Mouse (Mus musculus): ENCODE results near the gene Gm20388. TPM values are rescaled to one million over a fixed set of nuclear protein-coding genes. Genes with fewer than 3 reads are reported as not detected.

The Gm20388 gene
- total RNA-seq, 2 experiments from 2014 or later = 2.2 to 7.6 TPM

DNA sequence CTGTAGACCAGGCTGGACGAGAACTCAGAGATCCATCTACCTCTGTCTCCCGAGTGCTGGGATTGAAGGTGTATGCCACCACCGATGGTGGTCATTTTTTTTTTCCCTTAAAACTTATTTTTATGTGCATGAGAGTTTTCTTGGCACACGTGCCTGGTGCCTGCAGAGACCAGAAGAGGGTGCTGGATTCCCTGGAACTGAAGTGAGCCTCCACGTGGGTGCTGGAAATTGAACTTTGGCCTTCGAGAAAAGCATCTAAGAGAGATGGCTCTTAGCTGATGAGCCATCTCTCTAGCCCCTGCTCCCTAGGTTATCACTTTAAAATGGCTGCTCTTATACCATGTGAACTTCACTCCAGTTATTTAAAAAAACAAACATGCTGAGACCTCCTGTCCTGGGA, 163.9 kb downstream of the Gm20388 start:
- TF ChIP-seq CTCF (conservative IDR thresholded peaks at IDR 0.05) = peak; percentile 24; the same call in 1 of the 2 replicates
- Histone ChIP-seq H3K4me3 (no peak overlapping the region), H3K27ac (no peak overlapping the region)
- no peak for DNase-seq (ENCODE audit: low spot score in 2 of 2)

DNA sequence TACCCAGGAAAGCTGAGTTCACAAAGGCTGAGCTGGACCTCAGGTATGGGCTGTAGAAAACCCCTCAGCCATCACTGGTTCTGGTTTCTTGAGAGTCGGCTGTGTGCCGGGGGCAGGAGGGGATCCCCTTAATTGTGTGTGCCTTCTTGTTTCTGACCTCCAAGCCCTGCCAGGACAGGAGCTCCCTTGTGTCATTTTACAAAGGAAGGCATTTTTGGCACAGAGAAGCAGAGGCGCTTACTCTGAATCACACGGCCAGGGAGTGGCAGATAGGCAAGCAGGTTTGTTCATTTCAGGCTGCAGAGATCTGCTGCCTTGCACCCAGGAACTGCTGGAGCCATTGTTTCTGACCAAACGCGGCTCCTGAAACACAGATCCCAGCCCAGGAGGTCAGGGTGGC, 164.7 kb downstream of the Gm20388 start:
- DNase-seq (ENCODE audit: low spot score in 2 of 2) = no peak
- no peak for TF ChIP-seq CTCF (conservative IDR thresholded peaks at IDR 0.05)
- H3K4me3 ChIP-seq = no peak overlapping the region
- no peak overlapping the region for H3K27ac ChIP-seq

DNA sequence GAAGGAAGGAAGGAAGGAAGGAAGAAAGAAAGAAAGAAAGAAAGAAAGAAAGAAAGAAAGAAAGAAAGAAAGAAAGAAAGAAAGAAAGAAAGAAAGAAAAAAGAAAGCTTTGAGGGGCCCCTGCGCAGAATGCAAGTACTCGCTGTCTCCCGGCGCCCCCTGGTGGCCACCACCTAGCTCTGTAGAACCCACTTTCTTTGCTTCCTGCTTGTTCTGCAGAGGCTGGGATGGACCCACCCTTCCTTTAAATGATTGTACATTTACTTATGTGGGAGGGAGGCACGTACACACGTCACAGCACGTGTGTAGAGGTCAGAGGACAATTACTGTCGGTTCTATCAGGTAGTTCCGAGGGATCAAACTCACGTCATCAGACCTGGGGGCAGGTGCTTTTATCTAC, 167.4 kb downstream of the Gm20388 start:
- DNase-seq (ENCODE audit: low spot score in 2 of 2) = peak; percentile 62 to 72
- TF ChIP-seq CTCF (conservative IDR thresholded peaks at IDR 0.05) = peak; percentile 83
- Histone ChIP-seq H3K4me3 (no peak overlapping the region), H3K27ac (no peak overlapping the region)

DNA sequence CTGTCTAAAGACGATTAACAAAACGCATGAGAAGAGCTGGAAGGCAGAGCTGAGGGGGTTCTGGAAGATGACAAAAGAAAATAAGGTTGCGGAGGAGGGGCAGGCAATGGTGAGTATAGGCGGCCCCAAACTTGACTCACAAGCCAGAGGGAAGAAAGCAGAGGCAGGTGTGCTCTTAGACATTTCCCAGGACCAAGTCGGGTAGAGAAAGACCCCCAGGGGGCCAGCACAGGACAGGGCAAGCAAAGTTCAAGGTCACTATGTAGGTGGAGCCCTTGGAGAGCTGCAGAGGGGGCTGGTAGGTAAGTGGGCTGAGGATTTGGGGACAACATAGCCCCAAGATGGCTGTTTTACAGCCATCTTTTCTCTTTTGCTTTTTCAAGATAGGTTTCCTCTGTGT, 168.7 kb downstream of the Gm20388 start:
- no peak for TF ChIP-seq CTCF (conservative IDR thresholded peaks at IDR 0.05)
- Histone ChIP-seq H3K4me3 (no peak overlapping the region), H3K27ac (no peak overlapping the region)
- DNase-seq (ENCODE audit: low spot score in 2 of 2) = no peak

DNA sequence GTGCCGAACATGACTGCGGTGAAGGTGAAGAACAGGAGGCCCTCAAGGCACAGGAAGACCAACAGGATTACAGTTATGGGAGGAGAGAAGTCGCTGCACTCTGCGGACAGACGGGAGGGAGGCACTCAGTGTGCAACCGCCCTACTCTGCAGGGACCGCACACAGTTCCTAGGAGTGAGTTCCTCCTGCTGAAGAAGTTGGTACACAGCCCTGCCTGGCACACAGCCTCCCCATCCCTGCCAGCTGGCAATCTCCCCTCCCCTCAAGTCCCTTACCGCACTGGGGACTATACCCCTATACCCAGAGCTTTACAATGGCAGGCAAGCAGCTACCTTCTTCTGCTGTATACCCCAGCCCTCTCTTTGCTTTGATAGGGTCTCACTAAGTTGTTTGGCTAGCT, 172.6 kb downstream of the Gm20388 start:
- no peak for TF ChIP-seq CTCF (conservative IDR thresholded peaks at IDR 0.05)
- DNase-seq (ENCODE audit: low spot score in 2 of 2) = peak in 1 of 2 experiments; percentile 23
- Histone ChIP-seq H3K27ac (no peak overlapping the region), H3K4me3 (no peak overlapping the region)

DNA sequence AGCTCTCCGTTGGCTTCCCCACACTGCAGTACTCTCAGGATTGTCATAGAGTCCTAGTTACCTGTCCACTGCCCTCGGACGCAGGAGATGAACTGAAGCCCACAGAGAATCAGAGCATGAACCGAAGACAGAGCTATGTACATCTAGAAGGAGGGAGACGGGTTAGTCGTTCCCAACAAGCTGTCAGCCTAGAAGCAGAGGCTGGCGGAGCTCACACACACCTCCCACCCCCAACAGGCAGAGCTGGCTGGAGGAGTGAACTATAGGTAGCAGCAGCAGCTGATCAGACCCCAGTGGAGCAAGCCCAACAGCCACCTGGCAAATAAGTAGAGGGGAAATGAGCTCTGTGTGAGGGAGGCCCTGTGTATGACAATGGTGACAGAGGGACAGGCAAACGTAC, 174.1 kb downstream of the Gm20388 start:
- Histone ChIP-seq H3K27ac (no peak overlapping the region), H3K4me3 (no peak overlapping the region)
- no peak for DNase-seq (ENCODE audit: low spot score in 2 of 2)
- peak; percentile 13; the same call in 1 of the 2 replicates for TF ChIP-seq CTCF (conservative IDR thresholded peaks at IDR 0.05)

DNA sequence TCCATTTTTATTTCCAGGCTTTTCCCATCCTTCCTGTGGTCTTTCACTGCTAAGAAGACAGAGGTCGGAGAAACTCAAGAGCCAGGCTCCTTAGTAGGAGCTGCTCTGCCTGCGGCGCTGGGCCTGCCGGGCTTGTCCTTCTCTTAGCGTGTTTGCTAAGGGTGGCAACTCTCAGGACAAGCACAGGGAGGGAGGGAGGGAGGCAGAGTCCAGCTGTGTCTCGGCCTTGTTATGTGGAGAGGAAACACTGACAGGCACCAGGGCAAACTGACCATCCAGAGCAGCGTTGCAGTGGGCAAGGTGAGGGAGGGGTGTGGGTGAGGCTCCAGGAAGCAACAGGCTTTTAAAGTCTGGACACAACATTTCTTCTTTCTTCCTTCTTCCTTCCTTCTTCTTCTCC, 178.9 kb downstream of the Gm20388 start:
- H3K4me3 ChIP-seq = no peak overlapping the region
- no peak for TF ChIP-seq CTCF (conservative IDR thresholded peaks at IDR 0.05)
- H3K27ac ChIP-seq = no peak overlapping the region
- DNase-seq (ENCODE audit: low spot score in 2 of 2) = no peak

DNA sequence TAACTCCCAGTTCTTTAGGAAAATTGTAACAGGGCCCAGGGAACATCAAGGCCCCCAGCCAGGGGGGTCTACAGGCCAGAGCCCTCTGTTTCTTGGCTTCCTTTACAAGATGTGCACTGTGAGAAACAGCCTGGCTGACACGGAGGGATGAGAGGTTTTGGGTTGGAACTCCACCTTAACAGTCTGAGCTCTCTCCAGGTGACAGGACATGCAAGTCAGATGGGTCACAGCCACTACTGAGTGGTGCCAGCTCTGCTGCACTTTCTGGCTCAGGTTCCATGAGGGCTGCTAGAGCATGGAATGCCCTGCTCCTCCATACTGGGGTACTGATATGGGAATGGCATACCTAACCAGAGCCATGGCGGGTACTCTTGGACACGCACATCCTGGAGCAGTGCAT, 180.4 kb downstream of the Gm20388 start:
- Histone ChIP-seq H3K4me3 (no peak overlapping the region), H3K27ac (no peak overlapping the region)
- TF ChIP-seq CTCF (conservative IDR thresholded peaks at IDR 0.05) = no peak
- no peak for DNase-seq (ENCODE audit: low spot score in 2 of 2)

DNA sequence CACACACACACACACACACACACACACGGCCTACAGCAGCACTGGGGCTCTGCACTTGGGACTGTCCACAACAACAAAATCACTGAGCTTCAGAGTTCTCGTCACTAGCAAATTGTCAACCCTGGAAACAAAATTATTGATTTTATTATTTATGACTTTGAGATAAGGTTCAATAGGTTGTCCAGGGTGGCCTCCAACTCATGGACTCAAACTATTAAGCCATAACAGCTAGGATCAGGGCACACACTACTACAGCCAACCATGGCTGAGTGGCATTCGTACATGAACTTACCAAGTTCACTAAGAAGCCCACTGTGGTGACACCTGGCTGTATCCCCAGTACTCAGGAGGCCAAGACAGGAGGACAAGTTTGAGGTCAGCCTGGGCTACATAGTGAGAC, 182.5 kb downstream of the Gm20388 start:
- H3K4me3 ChIP-seq = no peak overlapping the region
- no peak for TF ChIP-seq CTCF (conservative IDR thresholded peaks at IDR 0.05)
- DNase-seq (ENCODE audit: low spot score in 2 of 2) = no peak
- H3K27ac ChIP-seq = no peak overlapping the region

DNA sequence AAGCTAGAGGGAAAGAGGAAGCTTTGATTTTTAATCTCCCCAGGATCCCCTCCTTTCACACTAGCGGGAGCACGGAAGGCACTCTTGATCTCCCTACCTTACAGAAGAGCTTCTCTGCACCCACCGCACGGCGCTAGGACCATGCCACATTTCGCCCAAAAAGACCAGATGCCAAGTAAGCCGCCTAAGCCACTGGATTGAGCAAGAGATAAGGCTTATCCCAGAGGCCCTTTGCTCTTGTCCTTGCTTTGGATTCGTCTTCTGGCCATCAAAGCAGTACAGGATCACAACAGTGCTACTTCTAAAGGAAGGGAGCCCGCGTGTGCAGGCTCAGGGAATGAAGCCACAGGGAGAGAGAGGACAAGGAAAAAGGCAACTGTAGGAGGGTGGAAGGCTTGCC, 184.2 kb downstream of the Gm20388 start:
- TF ChIP-seq CTCF (conservative IDR thresholded peaks at IDR 0.05) = no peak
- Histone ChIP-seq H3K27ac (no peak overlapping the region), H3K4me3 (no peak overlapping the region)
- DNase-seq (ENCODE audit: low spot score in 2 of 2) = no peak

DNA sequence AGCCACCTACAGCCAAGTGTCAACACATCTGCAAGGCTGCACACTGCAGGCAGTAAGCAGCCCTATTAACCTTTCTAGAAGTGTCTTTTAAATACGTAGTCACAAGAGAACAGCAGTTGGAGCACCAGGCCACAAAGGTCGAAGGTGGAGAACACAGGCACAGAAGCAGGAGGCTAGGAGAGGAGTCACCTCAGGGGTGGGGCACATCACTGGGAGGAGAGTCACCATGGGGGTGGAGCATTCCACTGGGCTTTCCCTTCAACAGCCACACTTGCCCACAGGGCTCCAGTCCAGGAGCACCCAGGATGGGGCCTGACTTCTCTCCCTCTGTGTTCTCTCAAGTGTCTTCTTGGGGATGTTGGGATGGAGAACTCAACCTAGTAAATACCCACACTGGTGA, 185.8 kb downstream of the Gm20388 start:
- TF ChIP-seq CTCF (conservative IDR thresholded peaks at IDR 0.05) = no peak
- no peak for DNase-seq (ENCODE audit: low spot score in 2 of 2)
- H3K4me3 ChIP-seq = no peak overlapping the region
- no peak overlapping the region for H3K27ac ChIP-seq

DNA sequence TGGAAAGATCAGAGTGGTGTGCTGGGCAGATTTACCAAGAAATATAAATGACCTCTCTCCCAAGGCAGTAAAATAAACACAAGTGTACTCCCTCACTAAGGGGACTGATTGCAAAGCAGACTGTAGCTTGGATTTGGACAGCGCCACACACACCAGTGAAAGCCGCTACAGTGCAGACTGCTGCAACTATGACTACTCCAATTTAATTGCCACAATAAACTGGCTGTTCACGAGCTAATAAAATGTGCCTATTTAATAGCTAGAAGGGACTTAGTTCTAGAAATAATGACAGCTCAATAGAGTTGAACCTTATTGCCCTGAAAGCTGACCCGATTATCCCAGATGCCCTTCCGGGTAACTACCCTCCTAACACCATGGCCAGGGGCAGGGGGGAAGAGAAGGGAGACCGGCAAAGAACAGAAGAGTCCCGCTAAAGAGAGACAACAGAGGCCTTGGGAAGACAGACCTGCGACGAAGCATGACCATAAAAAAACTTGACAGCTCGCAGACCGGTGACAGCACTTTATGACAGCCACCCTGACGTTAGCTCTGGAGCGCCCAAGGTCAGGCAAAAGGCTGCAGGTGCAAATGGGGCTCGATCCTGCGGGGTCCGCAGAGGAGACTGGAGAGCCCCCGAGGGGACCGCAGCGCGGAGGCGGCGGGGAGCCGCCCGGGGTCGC, 189.9 kb downstream of the Gm20388 start:
- H3K4me3 ChIP-seq = peak overlapping the region; percentile 73
- DNase-seq (ENCODE audit: low spot score in 2 of 2) = no peak
- no peak for TF ChIP-seq CTCF (conservative IDR thresholded peaks at IDR 0.05)
- peak overlapping the region; percentile 97 for H3K27ac ChIP-seq

DNA sequence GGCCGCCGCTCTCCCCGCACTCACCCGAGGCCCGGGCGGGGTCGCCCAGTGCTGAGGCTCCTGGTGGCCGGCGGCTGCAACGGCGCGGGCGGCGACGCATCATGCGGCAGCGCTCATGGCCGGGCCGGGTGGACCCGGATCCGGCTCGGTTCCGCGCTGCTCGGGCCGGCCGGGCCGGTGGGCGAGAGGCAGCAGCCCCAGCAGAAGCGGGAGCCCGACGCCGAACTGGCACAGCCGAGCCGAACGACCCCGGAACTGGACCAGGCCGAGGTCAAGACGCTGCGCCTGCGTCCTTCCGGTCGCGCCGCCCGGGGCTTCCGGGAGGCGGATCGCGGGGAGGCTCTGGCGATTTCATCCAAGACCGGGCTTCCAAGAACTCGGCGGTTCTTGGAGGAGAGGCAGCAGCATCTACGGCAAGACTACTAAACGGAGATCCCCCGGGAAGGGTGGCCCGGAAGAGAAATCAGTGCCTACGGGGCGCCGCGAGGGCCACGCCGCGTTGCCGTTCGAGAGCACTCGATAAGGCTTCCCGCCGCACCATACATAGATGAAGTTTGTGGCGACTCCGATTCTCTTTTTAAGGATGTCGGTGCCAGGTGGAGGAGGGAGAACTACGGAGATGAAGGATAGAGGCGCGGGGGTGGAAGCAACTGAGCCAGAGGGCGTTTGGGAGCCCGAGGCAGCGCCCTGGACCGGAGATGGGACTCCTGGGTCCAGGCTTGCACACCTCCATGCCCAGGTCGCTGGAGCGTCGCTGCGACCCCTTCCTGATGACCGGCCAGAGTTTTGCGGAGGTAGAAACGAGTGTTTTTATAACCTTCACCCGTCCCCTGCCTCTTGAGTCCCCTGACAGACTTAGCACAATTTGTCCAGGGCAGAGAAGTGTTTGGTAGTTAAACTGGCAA, 190.7 kb downstream of the Gm20388 start, which contains the start of gene Zdhhc7:
Zdhhc7 (minus strand) TSS at position 415 of the 905 bp plus-strand sequence.
- TF ChIP-seq CTCF (conservative IDR thresholded peaks at IDR 0.05) = peak; percentile 22; the same call in 1 of the 2 replicates
- peak; percentile 80 to 82 for DNase-seq (ENCODE audit: low spot score in 2 of 2)
- peak within 1 kb of the TSS; percentile 73 for H3K4me3 ChIP-seq
- H3K27ac ChIP-seq = peak within 1 kb of the TSS; percentile 97
